Mouse (Mus musculus) erythroblast, embryonic 14.5 days (primary cell): ENCODE results near the gene Cisd3.

ENCODE experiments used
- GATA1 ChIP-seq: IDR thresholded peaks from 2 replicates; pipeline ENCODE4 v1.6.1; 2012; ENCODE audit warnings: low read length, inconsistent platforms, mixed read lengths
- TAL1 ChIP-seq: IDR thresholded peaks from 3 replicates; pipeline ENCODE4 v1.6.1; 2012; ENCODE audit warnings: low read length, inconsistent platforms, mixed read lengths

DNA sequence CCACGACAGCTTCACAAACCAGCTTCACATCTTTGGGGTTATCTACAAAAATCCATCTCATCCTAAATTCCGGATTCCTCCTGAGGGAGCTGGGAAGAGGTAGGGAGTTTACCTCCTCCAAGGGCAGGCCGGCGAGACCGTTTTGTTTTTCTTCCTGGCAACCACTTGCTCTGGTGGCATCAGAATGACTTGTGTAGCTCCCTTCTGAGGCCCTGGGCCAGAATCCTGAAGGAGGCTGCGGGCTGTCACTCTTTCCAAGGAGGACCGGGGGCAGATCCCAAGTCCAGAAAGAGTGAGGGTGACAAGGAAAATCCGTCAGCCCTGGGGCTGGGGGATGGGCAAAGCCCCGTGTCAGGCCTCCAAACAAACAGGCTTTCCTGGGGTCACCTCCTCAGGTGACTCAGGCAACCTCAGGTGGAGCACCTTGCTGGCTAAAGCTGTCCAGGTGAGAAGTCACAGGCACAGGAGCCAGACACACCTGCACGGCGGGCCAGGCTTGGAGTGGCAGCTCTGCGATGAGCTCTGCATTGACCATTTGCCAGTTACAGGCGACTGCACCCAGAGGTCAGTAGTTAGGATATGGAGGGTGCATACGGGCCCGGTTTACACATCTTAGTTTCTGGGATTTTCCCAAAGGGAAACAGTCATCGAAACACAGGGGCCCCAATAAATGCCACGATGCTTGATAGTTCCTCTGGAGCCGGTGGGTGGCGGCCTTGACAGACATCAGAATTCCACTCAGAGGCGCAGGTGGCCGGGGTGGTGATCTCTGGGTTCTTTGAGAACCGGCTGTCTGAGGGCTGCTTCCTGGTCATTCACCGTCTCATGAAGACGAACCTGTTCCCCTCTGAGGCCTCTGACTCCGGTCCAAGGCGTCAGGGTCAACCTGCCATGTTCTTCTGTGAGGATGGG is 32.0 kb downstream of the Cisd3 start:
- no peak for TF ChIP-seq TAL1
- TF ChIP-seq GATA1: no peak
